Mouse (Mus musculus) testis, adult 2 months (tissue): ENCODE measurements around the gene Zfp84. TPM values are rescaled to one million over a fixed set of nuclear protein-coding genes. Genes with fewer than 3 reads are reported as not detected.
A peak's percentile ranks its signal among the peaks of the same experiment; 100 is the strongest.

Experiments used
- H3K27ac ChIP-seq: fragments of 200-500 bp; 2 replicates; pipeline ENCODE4 v1.5.1; 2012; ENCODE audit warnings: low read depth, low read length; ENCODE audit not compliant: control insufficient read depth, insufficient read depth
- H3K27me3 ChIP-seq: fragments of 200-500 bp; 2 replicates; pipeline ENCODE4 v1.6.1; 2012; ENCODE audit warnings: mild to moderate bottlenecking, low read length, moderate library complexity; ENCODE audit not compliant: control insufficient read depth, insufficient read depth
- H3K36me3 ChIP-seq: fragments of 200-500 bp; 2 replicates; pipeline ENCODE4 v1.6.1; 2012; ENCODE audit warnings: mild to moderate bottlenecking, low read length; ENCODE audit not compliant: control insufficient read depth, insufficient read depth
- H3K4me1 ChIP-seq: fragments of 200-500 bp; 2 replicates; pipeline ENCODE4 v1.6.1; 2012; ENCODE audit warnings: low read length; ENCODE audit not compliant: control insufficient read depth, insufficient read depth
- H3K4me3 ChIP-seq: fragments of 200-500 bp; 2 replicates; pipeline ENCODE4 v1.5.1; 2012; ENCODE audit warnings: low read depth, mild to moderate bottlenecking, low read length, moderate library complexity, mixed read lengths; ENCODE audit not compliant: control insufficient read depth
- CTCF ChIP-seq: fragments of 200-500 bp; IDR thresholded peaks from 2 replicates; pipeline ENCODE4 v1.5.1; 2012; ENCODE audit warnings: low read depth, mild to moderate bottlenecking, inconsistent platforms, low read length, moderate library complexity; ENCODE audit not compliant: control insufficient read depth, insufficient read depth, insufficient replicate concordance
- POLR2A ChIP-seq: fragments of 200-500 bp; IDR thresholded peaks from 2 replicates; pipeline ENCODE4 v1.6.1; 2012; ENCODE audit warnings: low read depth, mild to moderate bottlenecking, inconsistent platforms, low read length, moderate library complexity; ENCODE audit not compliant: control insufficient read depth
- polyA plus RNA-seq: library from polyadenylated mRNA; depleted of rRNA; stranded (reverse); fragments of >200 nt; gene quantifications from 2 replicates; pipeline ENCODE4 v1.2.3, GENCODE M21; 2012

Gene Zfp84
- polyA plus RNA-seq, 1 experiment: 1.1 TPM

DNA sequence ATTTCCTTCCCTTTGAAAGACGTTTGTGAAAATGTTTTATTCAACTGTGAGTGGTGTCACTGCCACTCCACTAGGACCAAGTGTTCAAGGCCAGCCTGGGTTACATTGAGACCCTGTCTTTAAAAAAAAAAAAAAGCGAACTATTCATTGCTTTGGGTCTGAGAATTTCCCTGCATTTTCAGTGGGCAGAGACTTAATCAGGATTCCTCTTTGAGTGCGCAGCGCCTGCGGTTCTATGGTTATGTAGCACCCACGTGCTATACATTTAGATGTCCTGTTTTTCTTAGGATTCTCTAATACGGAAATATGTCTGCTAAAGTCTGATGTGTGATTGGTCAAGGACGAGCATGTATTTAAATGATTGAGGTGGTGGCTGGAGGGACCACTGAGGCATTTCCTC, 16.7 kb downstream of the Zfp84 start:
- Histone ChIP-seq H3K27ac (no peak overlapping the region), H3K4me3 (no peak overlapping the region), H3K4me1 (peaks cover 5% of the 10 kb centered on the region; the same call in 1 of the 2 replicates), H3K36me3 (no peaks in the 10 kb centered on the region), H3K27me3 (no peaks in the 10 kb centered on the region)
- TF ChIP-seq CTCF: no peak
- TF ChIP-seq POLR2A: no peak

DNA sequence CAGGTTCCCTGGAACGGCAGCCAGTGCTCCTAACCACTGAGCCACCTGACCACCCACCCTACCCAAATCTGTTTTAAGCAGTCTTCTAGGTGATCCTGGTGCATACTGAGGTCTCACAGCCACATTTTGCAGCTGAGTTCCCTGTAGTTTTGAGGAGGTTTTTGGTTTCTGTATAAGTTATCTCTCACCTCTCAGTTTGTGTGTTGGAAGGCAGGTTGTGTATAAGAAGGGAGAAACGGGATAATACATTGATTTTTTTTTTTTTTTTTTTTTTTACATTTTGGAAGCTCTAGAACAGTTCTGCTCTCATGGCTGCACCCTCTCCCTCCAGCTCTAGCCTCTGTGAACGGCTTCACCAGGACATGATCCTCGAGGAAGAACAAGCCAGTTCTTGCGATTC, 17.5 kb downstream of the Zfp84 start:
- no peak overlapping the region for H3K4me3 ChIP-seq
- H3K36me3 ChIP-seq: no peaks in the 10 kb centered on the region
- H3K4me1 ChIP-seq: peaks cover 5% of the 10 kb centered on the region
- no peak overlapping the region for H3K27ac ChIP-seq
- TF ChIP-seq CTCF (no peak), POLR2A (no peak)
- no peaks in the 10 kb centered on the region for H3K27me3 ChIP-seq

DNA sequence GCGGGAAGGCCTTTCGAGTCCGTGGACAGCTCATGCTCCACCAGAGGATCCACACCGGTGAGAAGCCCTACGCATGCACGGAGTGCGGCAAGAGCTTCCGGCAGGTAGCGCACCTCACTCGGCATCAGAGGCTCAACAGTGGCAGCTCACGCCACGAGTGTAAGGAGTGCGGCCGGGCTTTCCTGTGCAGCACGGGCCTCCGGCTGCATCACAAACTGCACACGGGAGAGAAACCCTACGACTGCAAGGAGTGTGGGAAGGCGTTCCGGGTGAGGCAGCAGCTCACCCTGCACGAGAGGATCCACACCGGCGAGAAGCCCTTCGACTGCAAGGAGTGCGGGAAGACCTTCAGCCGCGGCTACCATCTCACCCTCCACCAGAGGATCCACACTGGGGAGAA, 24.6 kb downstream of the Zfp84 start:
- Histone ChIP-seq H3K36me3 (no peaks in the 10 kb centered on the region), H3K27ac (no peak overlapping the region), H3K4me3 (peak overlapping the region; percentile 59), H3K4me1 (peaks cover 12% of the 10 kb centered on the region), H3K27me3 (0 out of 2 replicates have a peak, but pooled peaks cover 2% of the 10 kb centered on the region)
- TF ChIP-seq CTCF (no peak), POLR2A (no peak)

DNA sequence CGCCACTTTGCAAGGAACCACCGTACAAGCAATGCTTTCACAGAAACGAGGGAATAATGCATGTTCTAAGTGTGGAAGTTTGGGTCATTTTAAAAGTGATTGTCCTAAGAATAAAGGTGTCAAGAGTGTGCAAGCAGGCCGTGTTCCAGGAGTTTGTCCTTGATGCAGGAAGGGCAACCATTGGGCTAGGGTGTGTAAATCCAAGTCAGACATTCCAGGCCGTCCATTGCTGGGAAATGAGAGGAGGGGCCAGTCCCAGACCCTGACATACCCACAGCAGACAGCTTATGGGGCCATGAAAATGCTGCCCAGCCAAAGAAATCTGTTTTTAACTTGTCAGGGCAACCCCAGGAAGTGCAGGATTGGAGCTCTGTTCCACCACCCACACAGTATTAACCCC, 38.7 kb downstream of the Zfp84 start:
- Histone ChIP-seq H3K27ac (no peak overlapping the region), H3K4me1 (no peaks in the 10 kb centered on the region; the same call in 1 of the 2 replicates), H3K4me3 (no peak overlapping the region), H3K36me3 (no peaks in the 10 kb centered on the region), H3K27me3 (no peaks in the 10 kb centered on the region)
- TF ChIP-seq CTCF (no peak), POLR2A (no peak)

DNA sequence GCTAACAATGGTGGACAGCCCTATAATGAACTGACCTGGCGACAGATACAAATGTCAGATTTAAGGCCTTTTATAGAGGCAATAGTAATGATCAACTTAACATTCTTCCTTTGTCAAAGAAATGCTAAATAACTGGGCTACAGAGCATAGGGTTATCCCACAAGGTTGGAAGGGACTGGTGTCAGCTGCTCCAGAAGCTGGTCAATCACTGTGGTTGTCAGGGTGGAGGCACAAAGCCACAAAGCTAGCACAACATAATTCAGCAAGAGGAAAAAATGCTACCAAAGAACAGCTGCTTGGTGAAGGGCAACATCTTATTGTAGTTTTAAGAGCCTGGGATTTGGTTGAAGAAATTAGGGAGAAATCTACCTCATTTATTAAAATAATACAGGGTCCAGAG, 43.9 kb downstream of the Zfp84 start:
- no peak for TF ChIP-seq CTCF
- TF ChIP-seq POLR2A: no peak
- no peaks in the 10 kb centered on the region for H3K36me3 ChIP-seq
- no peak overlapping the region for H3K4me3 ChIP-seq
- peaks cover 10% of the 10 kb centered on the region for H3K4me1 ChIP-seq
- H3K27me3 ChIP-seq: no peaks in the 10 kb centered on the region
- H3K27ac ChIP-seq: no peak overlapping the region

DNA sequence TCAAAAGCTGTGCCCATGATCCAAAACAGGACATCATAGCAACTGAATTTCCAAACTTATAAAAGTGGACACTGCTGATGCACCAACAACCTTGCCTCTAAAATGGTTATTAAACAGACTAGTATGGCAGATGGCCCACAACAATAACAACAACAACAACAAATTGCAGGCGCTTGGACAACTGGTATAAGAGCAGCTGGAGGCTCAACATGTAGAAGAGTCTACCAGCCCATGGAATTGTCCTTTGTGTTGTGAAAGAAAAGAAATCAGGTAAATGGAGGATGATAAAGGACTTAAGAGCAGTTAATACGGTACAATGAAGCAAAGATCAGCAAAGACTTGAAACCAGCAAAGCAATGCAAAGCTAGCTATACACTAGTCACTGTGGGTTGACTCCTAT, 46.0 kb downstream of the Zfp84 start:
- no peak for TF ChIP-seq POLR2A
- no peak for TF ChIP-seq CTCF
- Histone ChIP-seq H3K27ac (no peak overlapping the region), H3K27me3 (no peaks in the 10 kb centered on the region), H3K4me3 (no peak overlapping the region), H3K36me3 (no peaks in the 10 kb centered on the region), H3K4me1 (peaks cover 14% of the 10 kb centered on the region)

GRCm38 (mm10) chr7:29815061-29815784, 46.9 kb downstream of the Zfp84 start:
- H3K4me3 ChIP-seq: peak overlapping the region; percentile 98
- H3K36me3 ChIP-seq: no peaks in the 10 kb centered on the region
- no peak for TF ChIP-seq POLR2A
- TF ChIP-seq CTCF: no peak
- peaks cover 15% of the 10 kb centered on the region for H3K4me1 ChIP-seq
- no peaks in the 10 kb centered on the region for H3K27me3 ChIP-seq
- no peak overlapping the region for H3K27ac ChIP-seq
